Mouse (Mus musculus): ENCODE results near the gene Gm45785.

- TF ChIP-seq POLR2A (IDR thresholded peaks at IDR 0.05; ENCODE audit: borderline replicate concordance, extremely low read depth, insufficient read depth, insufficient read length, poor library complexity, severe bottlenecking) (no peak), CTCF (IDR thresholded peaks at IDR 0.05; ENCODE audit: borderline replicate concordance, extremely low read depth, insufficient read depth, insufficient read length) (no peak)
These were observed 20.4 kb downstream of the Gm45785 start for GRCm38 (mm10) chr7:140835758-140836087.

Measured in brain, embryonic 14.5 days (tissue).